Mouse (Mus musculus): ENCODE measurements around the gene Rb1. TPM values are rescaled to one million over a fixed set of nuclear protein-coding genes. Genes with fewer than 3 reads are reported as not detected.

Gene Rb1
- polyA plus RNA-seq, 2 experiments from 2014 or later = 12.1 to 92.0 TPM

- ATAC-seq = no peak
Measured at GRCm38 (mm10) chr14:73258181-73258580, 67.4 kb downstream of the Rb1 start.

GRCm38 (mm10) chr14:73257348-73257747 is 68.3 kb downstream of the Rb1 start:
- no peak for ATAC-seq

GRCm38 (mm10) chr14:73255426-73255970 is 70.1 kb downstream of the Rb1 start:
- ATAC-seq = no peak

- no peak for ATAC-seq
Measured at GRCm38 (mm10) chr14:73254412-73254811, 71.2 kb downstream of the Rb1 start.

- ATAC-seq = peak; percentile 68
Measured at GRCm38 (mm10) chr14:73253453-73254251, 72.0 kb downstream of the Rb1 start.

- ATAC-seq = no peak
Measured at GRCm38 (mm10) chr14:73252276-73252675, 73.3 kb downstream of the Rb1 start.

- no peak for ATAC-seq
Measured at GRCm38 (mm10) chr14:73250056-73250455, 75.6 kb downstream of the Rb1 start.

GRCm38 (mm10) chr14:73244061-73244597 is 81.5 kb downstream of the Rb1 start:
- ATAC-seq = peak; percentile 47

GRCm38 (mm10) chr14:73239857-73240256 is 85.8 kb downstream of the Rb1 start:
- ATAC-seq = no peak

GRCm38 (mm10) chr14:73239291-73239690 is 86.3 kb downstream of the Rb1 start:
- no peak for ATAC-seq

- peak; percentile 44 for ATAC-seq
Measured at GRCm38 (mm10) chr14:73238498-73239250, 86.9 kb downstream of the Rb1 start.

- ATAC-seq = peak; percentile 59
Measured at GRCm38 (mm10) chr14:73237848-73238321, 87.7 kb downstream of the Rb1 start, which contains the start of gene Lpar6. TSS of gene Lpar6 (plus strand) at chr14:73237895.

- no peak for ATAC-seq
Measured at GRCm38 (mm10) chr14:73234468-73235031, 91.1 kb downstream of the Rb1 start.

GRCm38 (mm10) chr14:73231286-73231982 is 94.2 kb downstream of the Rb1 start:
- ATAC-seq = no peak

GRCm38 (mm10) chr14:73226849-73227248 is 98.8 kb downstream of the Rb1 start:
- ATAC-seq = no peak

GRCm38 (mm10) chr14:73226346-73226745 is 99.3 kb downstream of the Rb1 start:
- no peak for ATAC-seq

GRCm38 (mm10) chr14:73222316-73222970 is 103.2 kb downstream of the Rb1 start:
- ATAC-seq = no peak

- no peak for ATAC-seq
Measured at GRCm38 (mm10) chr14:73217062-73217461, 108.6 kb downstream of the Rb1 start.

- no peak for ATAC-seq
Measured at GRCm38 (mm10) chr14:73211477-73211876, 114.1 kb downstream of the Rb1 start.

- ATAC-seq = no peak
Measured at GRCm38 (mm10) chr14:73210196-73210595, 115.4 kb downstream of the Rb1 start.

GRCm38 (mm10) chr14:73209262-73209661 is 116.4 kb downstream of the Rb1 start:
- ATAC-seq = no peak
